Mouse (Mus musculus) right cerebral cortex, postnatal 10 days (tissue): ENCODE results near the gene Chmp6.
A peak's percentile ranks its signal among the peaks of the same experiment; 100 is the strongest.

Source experiments
- DNase-seq, 2 experiments: peaks; one replicate each; pipeline ENCODE4 v3.0.0; 2021; ENCODE audit warnings: low spot score in 2 of 2

The Chmp6 gene

DNA sequence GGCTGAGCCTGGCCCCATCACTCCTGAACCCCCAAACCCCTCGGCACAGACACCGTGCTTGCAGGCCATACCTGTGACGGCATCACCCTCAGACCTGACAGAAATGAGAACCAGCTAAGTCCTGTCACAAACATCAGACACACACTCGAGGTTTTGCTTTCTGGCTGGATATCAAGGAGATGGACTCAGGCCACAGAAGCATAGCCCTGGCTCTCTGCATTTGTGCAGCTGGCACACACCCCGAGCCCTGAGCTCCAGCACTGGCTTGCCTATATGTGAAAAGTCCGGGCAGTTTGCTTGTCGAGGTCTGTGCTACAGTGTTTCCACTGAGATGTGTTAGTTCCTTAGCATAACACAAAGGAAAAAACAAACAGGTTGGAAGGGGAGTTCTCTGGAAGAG, 5.5 kb upstream of the Chmp6 start:
- no peak for DNase-seq

DNA sequence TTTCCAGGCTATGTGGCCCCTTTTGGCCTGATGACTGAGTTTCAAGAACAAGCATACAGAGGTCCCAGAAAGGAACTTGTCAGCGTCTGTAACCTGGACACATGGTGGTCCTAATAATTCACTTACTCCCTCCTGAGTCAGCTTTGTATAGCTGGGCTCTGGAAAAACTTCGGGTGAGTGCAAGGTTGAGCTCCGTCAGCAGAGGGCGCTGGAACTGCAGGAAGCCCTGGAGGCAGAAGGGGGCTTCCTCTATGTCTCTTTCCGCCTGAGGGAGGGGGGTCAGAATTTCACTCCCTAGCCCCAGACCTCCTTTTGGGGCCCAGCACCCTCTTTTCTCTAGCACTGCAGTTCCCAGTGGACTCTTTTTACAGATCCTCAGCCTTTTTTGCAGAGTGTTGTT, 3.8 kb upstream of the Chmp6 start:
- DNase-seq, result peak; percentile 64 to 84

GRCm38 (mm10) chr11:119912845-119913244, 396 bp upstream of the Chmp6 start:
- DNase-seq, result no peak

DNA sequence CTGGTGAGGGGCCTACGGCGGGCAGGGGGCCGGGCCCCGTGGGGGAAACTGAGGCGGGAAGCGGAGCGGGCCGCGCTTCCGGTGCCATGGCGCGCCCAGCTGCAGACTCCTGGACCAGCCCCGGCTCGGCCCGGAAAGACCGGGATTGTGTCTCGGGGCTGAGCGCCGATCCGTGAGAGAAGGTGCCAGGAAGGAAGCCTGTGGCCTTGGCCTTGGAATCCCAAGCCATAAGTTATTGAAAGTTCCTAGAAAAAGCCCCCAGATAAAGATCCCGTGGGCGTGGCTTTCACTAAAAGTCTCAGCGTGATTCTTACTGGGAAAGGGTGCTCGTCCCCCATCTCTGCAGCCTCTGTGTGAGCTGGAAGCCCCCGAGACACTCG, 684 bp downstream of the Chmp6 start:
- no peak for DNase-seq

DNA sequence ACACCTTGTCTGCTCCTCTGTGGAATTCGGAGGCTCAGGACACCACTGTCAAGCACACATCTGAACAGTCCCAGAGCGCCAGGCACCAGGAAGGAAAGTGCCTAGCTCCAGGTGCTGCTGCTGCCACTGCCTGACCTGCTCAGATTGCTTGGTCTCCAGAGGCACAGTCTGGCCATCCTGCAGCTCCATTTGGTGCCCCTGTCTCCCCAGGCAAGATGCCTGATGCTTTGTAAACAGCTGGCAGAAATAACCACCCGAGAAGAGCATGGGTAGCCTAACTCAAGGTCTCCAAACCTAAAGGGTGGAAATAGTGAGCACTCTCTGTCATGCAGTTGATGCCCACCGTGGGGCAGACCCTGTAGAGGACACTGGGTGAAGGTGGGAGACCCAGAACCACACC, 1.1 kb downstream of the Chmp6 start:
- DNase-seq, result no peak

DNA sequence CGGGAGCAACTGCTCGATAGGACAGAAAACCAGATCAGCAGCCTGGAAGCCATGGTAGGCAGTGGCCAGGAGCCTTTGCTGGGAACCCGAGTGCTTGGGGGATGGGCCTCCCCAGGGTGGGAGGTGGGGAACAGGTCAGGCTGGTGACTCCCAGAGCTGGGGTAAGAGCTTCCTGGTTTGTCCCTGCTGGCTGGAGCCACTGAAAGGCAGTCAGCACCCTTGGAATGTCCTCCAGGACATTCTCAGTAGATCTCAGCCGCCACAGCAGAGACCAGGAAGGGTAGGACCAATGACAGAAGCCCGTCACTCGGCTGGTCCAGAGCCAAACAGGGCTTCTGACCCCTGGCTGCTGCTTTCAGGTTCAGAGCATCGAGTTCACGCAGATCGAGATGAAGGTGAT, 2.4 kb downstream of the Chmp6 start:
- no peak for DNase-seq

GRCm38 (mm10) chr11:119916102-119916790, 3.0 kb downstream of the Chmp6 start:
- DNase-seq, result no peak

DNA sequence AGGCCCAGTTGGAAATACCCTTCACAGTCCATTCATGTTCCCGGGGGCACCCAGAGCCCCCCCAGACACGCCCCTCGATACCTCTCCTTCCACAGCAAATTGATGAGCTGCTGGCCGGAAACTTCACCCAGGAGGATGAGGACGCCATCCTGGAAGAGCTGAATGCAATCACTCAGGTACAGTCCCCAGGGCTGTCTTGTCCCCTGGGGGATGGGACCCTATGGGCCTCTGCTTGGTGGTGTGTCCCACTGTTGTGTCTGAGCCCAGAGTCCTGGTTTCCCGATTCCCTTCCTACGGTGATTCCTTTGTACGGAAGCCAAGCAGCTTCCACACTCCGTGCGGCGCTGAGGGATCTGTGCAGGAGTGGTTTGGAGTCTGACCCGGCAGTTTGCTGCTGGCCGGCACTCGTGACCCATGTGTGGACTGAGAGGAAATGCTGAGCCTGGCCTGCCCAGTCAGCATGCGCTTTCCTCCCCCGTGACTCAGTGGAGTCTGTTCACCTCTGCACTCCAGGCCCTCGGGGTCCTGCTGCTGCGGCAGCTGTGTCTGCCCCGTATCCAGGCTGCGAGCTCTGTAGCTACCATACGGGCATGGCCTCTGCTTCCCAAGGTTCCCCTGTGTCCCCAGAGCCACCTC, 3.7 kb downstream of the Chmp6 start:
- DNase-seq, result no peak

GRCm38 (mm10) chr11:119918521-119918920, 5.3 kb downstream of the Chmp6 start:
- DNase-seq, result no peak

DNA sequence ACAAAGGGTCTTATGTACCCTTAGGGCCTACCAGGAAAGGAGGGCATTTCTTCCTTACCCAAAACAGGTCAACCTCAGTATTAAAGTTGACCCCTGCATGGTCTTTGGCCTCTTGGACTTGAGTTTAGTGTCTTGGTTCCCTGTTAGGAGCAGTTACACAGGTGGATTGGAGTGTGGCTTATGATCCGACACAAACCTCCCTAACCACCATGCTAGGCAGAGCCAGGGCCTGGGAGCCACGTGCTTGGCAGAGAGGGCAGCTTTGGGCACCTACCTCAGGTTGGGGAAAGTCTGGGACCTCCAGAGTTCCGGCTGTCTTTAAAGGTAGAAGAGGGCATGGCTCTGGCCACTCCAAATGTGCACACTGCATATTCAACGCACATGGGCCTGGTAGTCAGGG, 6.2 kb downstream of the Chmp6 start:
- DNase-seq, result no peak

- DNase-seq, result peak in 1 of 2 experiments; percentile 82
Measured at GRCm38 (mm10) chr11:119919897-119920296, 6.7 kb downstream of the Chmp6 start.

DNA sequence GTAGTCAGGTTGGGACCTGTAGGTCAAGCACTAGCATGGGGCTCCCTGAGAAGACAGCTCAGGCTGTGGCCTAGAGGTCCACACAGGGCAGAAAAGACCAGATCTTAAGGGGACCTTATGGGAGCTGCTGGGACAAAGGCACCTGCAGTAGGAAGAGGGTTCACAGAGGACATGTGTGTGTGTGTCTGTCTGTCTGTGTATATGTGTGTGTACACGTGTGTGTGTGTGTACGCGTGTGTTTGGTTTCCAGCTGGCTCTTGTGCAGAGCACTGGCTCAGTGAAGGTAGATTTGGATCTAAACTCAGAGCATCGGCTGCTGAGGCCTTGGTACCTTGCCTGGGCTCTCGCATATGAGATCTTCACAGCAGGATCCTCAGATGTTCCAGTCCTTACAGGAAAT, 7.4 kb downstream of the Chmp6 start:
- DNase-seq, result no peak

DNA sequence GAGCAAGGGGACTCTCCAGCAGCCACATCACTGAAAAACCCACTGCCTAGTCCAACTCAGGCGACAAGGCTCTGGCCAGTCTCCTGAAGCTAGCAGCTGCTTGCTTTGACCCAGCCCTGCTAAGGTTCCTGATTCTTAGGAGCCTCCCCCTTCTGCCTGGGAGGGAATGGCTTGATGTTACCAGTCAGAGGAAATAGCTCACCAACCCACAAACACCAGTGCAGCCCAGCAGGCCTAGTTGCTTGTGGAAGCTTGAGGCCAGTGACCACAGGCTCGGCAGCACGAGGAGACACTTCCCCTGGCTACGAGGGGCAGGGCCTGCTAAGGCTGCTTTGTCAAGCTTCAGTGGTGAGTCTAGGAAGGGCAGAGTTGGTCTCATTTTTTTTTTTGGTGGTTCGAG, 11.9 kb downstream of the Chmp6 start:
- no peak for DNase-seq

GRCm38 (mm10) chr11:119926762-119927161, 13.5 kb downstream of the Chmp6 start:
- no peak for DNase-seq

GRCm38 (mm10) chr11:119928023-119928681, 14.9 kb downstream of the Chmp6 start:
- peak; percentile 72 to 77 for DNase-seq

DNA sequence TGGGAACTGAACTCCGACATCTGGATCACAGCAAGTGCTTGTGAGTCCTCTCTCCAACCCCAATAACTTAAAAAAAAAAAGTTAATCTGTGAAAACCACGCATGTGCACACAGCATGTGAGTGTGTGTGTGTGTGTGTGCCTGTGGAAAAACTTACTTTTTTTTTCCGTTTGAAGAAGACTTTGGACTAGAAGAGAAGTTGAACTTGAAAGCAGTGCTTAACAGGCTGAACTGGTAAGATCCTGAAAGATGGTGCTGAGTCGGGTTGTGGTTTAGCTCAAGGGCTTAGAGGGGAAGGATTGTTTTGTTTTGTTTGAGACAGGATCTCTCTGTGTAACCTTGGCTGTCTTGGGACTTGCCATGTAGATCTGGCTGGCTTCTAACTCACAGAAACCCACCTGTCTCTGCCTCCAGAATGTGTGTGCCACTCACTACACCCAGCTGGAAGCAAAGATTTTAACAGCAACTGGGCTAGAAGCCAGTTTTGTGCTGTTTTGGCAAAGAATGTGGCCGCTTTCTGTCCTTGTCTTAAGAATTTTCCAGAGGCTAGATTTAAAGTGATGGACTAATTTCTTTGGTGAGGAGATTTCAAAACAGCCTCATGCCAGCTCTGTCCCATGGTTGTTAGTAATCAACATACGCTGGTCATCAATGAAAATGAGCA, 16.5 kb downstream of the Chmp6 start:
- DNase-seq, result no peak

- no peak for DNase-seq
Measured at GRCm38 (mm10) chr11:119931809-119932208, 18.6 kb downstream of the Chmp6 start.

DNA sequence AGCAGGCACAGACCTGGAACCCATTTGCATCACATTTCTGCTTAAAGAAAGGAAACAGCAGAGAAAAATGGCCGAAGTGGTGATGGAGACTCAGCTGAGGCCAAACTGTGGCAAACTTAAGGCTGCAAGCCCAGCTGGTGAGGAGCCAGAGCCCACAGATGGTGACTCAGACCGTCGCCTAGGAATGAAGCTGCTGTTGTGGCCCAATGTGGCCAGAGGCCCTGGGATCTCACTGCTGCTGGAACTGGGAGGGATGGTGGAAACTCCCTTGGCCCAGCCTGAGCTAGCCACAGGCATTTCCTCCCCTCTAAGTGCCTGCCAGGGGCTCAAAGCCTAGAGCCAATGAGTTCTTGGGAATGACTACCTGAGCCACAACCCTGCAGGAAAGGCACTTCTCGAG, 19.9 kb downstream of the Chmp6 start:
- no peak for DNase-seq

- DNase-seq, result no peak
Measured at GRCm38 (mm10) chr11:119933819-119934583, 20.8 kb downstream of the Chmp6 start.

DNA sequence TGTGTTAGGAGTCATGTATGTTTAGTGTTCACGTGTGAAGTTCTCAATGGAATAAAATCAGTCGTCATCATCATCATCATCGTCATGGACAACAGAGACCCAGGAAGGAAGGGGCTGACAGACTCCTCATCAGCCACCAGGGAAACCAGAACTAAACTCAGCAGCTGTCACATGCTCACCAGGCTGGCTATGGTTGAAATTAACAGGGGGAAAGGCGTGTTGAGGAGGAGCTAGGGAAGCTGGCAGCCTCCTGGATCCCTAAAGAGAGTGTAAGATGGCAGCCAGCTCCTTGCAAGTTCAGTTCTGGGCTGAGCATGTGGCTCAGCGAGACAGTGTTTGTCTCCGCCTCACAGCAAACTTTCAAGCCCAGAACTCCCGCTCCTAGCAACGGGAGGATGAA, 21.5 kb downstream of the Chmp6 start:
- no peak for DNase-seq

- DNase-seq, result peak in 1 of 2 experiments; percentile 83
Measured at GRCm38 (mm10) chr11:119935457-119935856, 22.2 kb downstream of the Chmp6 start.

DNA sequence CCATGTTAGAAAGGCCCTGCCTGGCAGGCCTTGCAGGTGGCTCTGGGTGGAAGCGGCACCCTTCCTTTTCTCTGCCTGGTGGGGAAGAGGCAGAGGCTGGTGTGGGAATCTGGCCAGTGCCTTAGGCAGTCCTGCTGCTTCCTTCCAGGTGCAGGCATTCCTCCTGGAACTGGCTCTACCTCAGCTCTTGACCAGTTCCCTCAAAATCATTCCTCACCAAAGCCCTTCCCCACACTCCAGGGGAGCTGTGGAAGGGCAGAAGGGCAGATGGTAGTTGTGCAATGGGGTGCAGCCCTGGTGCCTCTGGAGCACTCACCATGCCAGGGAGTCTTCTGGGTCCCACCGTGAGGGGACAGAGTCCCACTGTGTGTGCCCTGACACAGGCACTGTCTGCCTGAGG, 23.2 kb downstream of the Chmp6 start:
- no peak for DNase-seq
